Mouse (Mus musculus) lung, postnatal 0 days (tissue): Measurements from ENCODE around the gene Jun. TPM values are rescaled to one million over a fixed set of nuclear protein-coding genes. Genes with fewer than 3 reads are reported as not detected.
A peak's percentile ranks its signal among the peaks of the same experiment; 100 is the strongest.

Experiments
- ATAC-seq: fragments of 200-750 bp; cut with Nextera tagmentation; 2 replicates; pipeline ENCODE4 v1.8.0; 2017; ENCODE audit warnings: moderate library complexity
- DNase-seq: peaks from one replicate; pipeline ENCODE4 v3.0.0-alpha.2; 2016; ENCODE audit warnings: low spot score
- H3K27ac ChIP-seq: fragments of 300-500 bp; sonication (generic); 2 replicates; pipeline ENCODE4 v1.5.1; 2014; ENCODE audit warnings: antibody characterized with exemption, mild to moderate bottlenecking, low read length, mixed read lengths
- H3K27me3 ChIP-seq: fragments of 300-500 bp; sonication (generic); replicated peaks from 2 replicates; pipeline ENCODE4 v1.6.1; 2014; ENCODE audit warnings: low read length, mixed read lengths; ENCODE audit not compliant: insufficient read depth
- H3K36me3 ChIP-seq: fragments of 300-500 bp; sonication (generic); 2 replicates; pipeline ENCODE4 v1.6.1; 2014; ENCODE audit warnings: low read length, mixed read lengths; ENCODE audit not compliant: insufficient read depth
- H3K4me1 ChIP-seq: fragments of 300-500 bp; sonication (generic); 2 replicates; pipeline ENCODE4 v1.6.1; 2014; ENCODE audit warnings: antibody characterized with exemption, low read depth, low read length, mixed read lengths; ENCODE audit not compliant: insufficient read depth
- H3K4me2 ChIP-seq: fragments of 300-500 bp; sonication (generic); replicated peaks from 2 replicates; pipeline ENCODE4 v1.6.1; 2014; ENCODE audit warnings: low read depth, mild to moderate bottlenecking, low read length, moderate library complexity, mixed read lengths
- H3K4me3 ChIP-seq: fragments of 300-500 bp; sonication (generic); 2 replicates; pipeline ENCODE4 v1.5.1; 2014; ENCODE audit warnings: low read depth, low read length
- H3K9ac ChIP-seq: fragments of 300-500 bp; sonication (generic); replicated peaks from 2 replicates; pipeline ENCODE4 v1.6.1; 2014; ENCODE audit warnings: low read depth, mild to moderate bottlenecking
- H3K9me3 ChIP-seq: fragments of 300-500 bp; sonication (generic); 2 replicates; pipeline ENCODE4 v1.6.1; 2016; ENCODE audit warnings: low read length, mixed read lengths
- CTCF ChIP-seq: IDR thresholded peaks from 2 replicates; pipeline ENCODE4 v1.5.1; 2016; ENCODE audit warnings: antibody characterized with exemption, mild to moderate bottlenecking
- EP300 ChIP-seq: IDR thresholded peaks from 2 replicates; pipeline ENCODE4 v1.6.1; 2016; ENCODE audit warnings: antibody characterized with exemption, mild to moderate bottlenecking, control low read depth
- WGBS: fragments of 180-500 bp; shearing (Covaris S2); extraction: QIAGEN DNeasy Blood & Tissue Kit; methylation state at CpG from one replicate; pipeline ENCODE4 v1.1.7; 2014; 5-methylcytosine and 5-hydroxymethylcytosine counted together
- polyA plus RNA-seq: library from polyadenylated mRNA; unstranded; fragments of >200 nt; fragmentation: Nextera tagmentation; extraction: Ambion mirVana; gene quantifications from 2 replicates; pipeline ENCODE4 v1.2.1, GENCODE M21; 2015

The Jun gene
- polyA plus RNA-seq, 1 experiment from 2014 or later, result 145 TPM

- no peak overlapping the region for H3K4me2 ChIP-seq
- H3K9me3 ChIP-seq, result no peaks in the 10 kb centered on the region
- no peak overlapping the region for H3K9ac ChIP-seq
- WGBS, result 37% methylated on average over 6 of the region's 6 CpGs
- H3K36me3 ChIP-seq, result no peaks in the 10 kb centered on the region
- H3K27ac ChIP-seq, result no peak overlapping the region
- DNase-seq (peak; percentile 43), ATAC-seq (peak; percentile 76)
- H3K27me3 ChIP-seq, result no peaks in the 10 kb centered on the region
- TF ChIP-seq EP300, result no peak
- TF ChIP-seq CTCF, result no peak
- no peak overlapping the region for H3K4me3 ChIP-seq
- H3K4me1 ChIP-seq, result no peaks in the 10 kb centered on the region
Observed at GRCm38 (mm10) chr4:95001043-95001775, 50.8 kb downstream of the Jun start.

GRCm38 (mm10) chr4:95000147-95000546 lies 51.9 kb downstream of the Jun start:
- H3K27me3 ChIP-seq, result no peaks in the 10 kb centered on the region
- H3K9me3 ChIP-seq, result no peaks in the 10 kb centered on the region
- DNase-seq (no peak), ATAC-seq (no peak)
- no peak overlapping the region for H3K4me3 ChIP-seq
- no peak overlapping the region for H3K9ac ChIP-seq
- TF ChIP-seq CTCF (no peak), EP300 (no peak)
- no peaks in the 10 kb centered on the region for H3K36me3 ChIP-seq
- 95% methylated on average over 1 of the region's 1 CpGs for WGBS
- H3K4me1 ChIP-seq, result no peaks in the 10 kb centered on the region
- no peak overlapping the region for H3K4me2 ChIP-seq
- no peak overlapping the region for H3K27ac ChIP-seq

- ATAC-seq (no peak), DNase-seq (no peak)
- TF ChIP-seq EP300 (no peak), CTCF (peak; percentile 49)
- no peak overlapping the region for H3K4me2 ChIP-seq
- no peaks in the 10 kb centered on the region for H3K4me1 ChIP-seq
- H3K27ac ChIP-seq, result no peak overlapping the region
- no peak overlapping the region for H3K4me3 ChIP-seq
- H3K36me3 ChIP-seq, result no peaks in the 10 kb centered on the region
- H3K27me3 ChIP-seq, result no peaks in the 10 kb centered on the region
- WGBS, result 64% methylated on average over 3 of the region's 3 CpGs
- no peaks in the 10 kb centered on the region for H3K9me3 ChIP-seq
- no peak overlapping the region for H3K9ac ChIP-seq
Observed at GRCm38 (mm10) chr4:94999249-94999648, 52.8 kb downstream of the Jun start.

Other genes with a start within 250 kb of the Jun start
- gene Eqtn, start 123.4 kb downstream of the Jun start, polyA plus RNA-seq, result 0.13 TPM in 1 of 2 replicates, not detected in the other
- 25.5 and 28.9 TPM in 2 replicates for gene Mysm1, start 73.1 kb downstream of the Jun start, polyA plus RNA-seq